8 mouse cellular contexts compared by ENCODE assay signal in the genomic region with DNA sequence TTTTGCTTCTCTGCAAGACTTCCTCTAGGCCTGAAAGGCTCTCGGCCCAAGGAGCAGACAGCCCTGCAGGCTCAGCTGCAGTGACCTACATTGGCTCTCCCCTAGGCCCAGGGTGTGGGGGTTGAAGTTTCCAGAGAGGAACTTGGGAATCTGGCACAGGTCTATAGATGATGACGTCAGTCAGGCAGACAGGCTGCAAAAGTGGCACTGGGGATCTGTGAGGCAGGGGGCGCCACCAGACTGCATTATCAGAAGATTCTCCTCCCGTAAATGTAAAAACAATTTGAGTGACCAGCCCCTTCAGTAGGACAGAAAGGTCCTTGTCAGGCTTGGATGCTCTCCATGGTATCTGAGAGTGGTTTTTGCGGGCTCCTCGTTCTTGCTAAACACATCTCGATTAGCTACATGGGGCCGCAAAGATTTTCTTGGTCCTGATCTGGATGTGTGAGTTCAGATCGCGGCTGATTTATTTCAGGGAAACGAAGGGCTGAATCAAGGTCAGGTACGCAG. TPM values are rescaled to one million over a fixed set of nuclear protein-coding genes. Genes with fewer than 3 reads are reported as not detected.
DNase-seq lines count a peak whose midpoint lies in the region; ATAC-seq and TF ChIP-seq lines count a peak whose summit lies in the region.

No protein-coding gene starts in this region.

- peak; percentile 95 for DNase-seq in adipocyte (ENCODE audit: low spot score)
- DNase-seq in cerebellum, postnatal 14 days: peak; percentile 82 to 88
- DNase-seq in gastrocnemius, adult 18-20 months (ENCODE audit: low spot score): peak; percentile 91
- DNase-seq in hindbrain, embryonic 14.5 days (ENCODE audit: low spot score): peak; percentile 76
- peak; percentile 77 to 81 for DNase-seq in left cerebral cortex, adult 2 months (ENCODE audit: extremely low spot score in 1 of 2, low spot score in 2 of 2)
- DNase-seq in lung, postnatal 36 days: peak; percentile 95
- DNase-seq in right cerebral cortex, postnatal 36 days (ENCODE audit: low spot score in 2 of 2): peak; percentile 83 to 86

- no peaks in the 10 kb centered on the region for H3K27me3 ChIP-seq in hindbrain, embryonic 14.5 days (ENCODE audit: control insufficient read depth, insufficient read depth, low read length)

- H3K4me2 ChIP-seq in hindbrain, embryonic 14.5 days (replicated peaks): peak overlapping the region; percentile 36

- peak overlapping the region; percentile 79 for H3K27ac ChIP-seq in hindbrain, embryonic 14.5 days
- peak overlapping the region; percentile 100 for H3K27ac ChIP-seq in left cerebral cortex, adult 2 months

- WGBS in hindbrain, embryonic 14.5 days: 14% methylated on average over 12 of the region's 12 CpGs

- H3K36me3 ChIP-seq in hindbrain, embryonic 14.5 days (replicated peaks; ENCODE audit: control insufficient read depth, insufficient read depth): no peaks in the 10 kb centered on the region

- H3K4me1 ChIP-seq in hindbrain, embryonic 14.5 days (replicated peaks; ENCODE audit: control insufficient read depth, insufficient read depth, low read length): peaks cover 52% of the 10 kb centered on the region

- H3K9ac ChIP-seq in hindbrain, embryonic 14.5 days: peak overlapping the region; percentile 10; the same call in 1 of the 2 replicates

- TF ChIP-seq CTCF in left cerebral cortex, adult 2 months (IDR thresholded peaks at IDR 0.05): peak; percentile 68

- no peak for ATAC-seq in hindbrain, embryonic 14.5 days (ENCODE audit: low FRiP score)
- ATAC-seq in megakaryocyte progenitor cell, adult 5-6 weeks (replicated peaks; ENCODE audit: poor library complexity): no peak

- H3K4me3 ChIP-seq in hindbrain, embryonic 14.5 days (replicated peaks; ENCODE audit: low read length): 0 out of 2 replicates have a peak overlapping the region, but pooled peaks have one; percentile 3
- H3K4me3 ChIP-seq in left cerebral cortex, adult 2 months: peak overlapping the region; percentile 31

- intact Hi-C loops in left cerebral cortex, adult 2 months (cut with DNase I): loop anchor here (2.0 to 5.0 kb wide), 4 partner anchors 13 to 121 kb away; a partner anchor contains a TSS

- no peaks in the 10 kb centered on the region for H3K9me3 ChIP-seq in hindbrain, embryonic 14.5 days (ENCODE audit: control insufficient read depth, low read length)

RNA-seq across cellular contexts. Expression of a gene that starts 9.5 kb away (rescaled TPM):
- 10 to 100 TPM; 50.5 to 56.4 TPM for total RNA-seq in gastrocnemius, adult 18-20 months (2021)
- polyA plus RNA-seq in hindbrain, embryonic 14.5 days (2014; fragmentation: Nextera tagmentation; extraction: Ambion mirVana): 23.6 and 24.1 TPM in 2 replicates
- 100 to 1,000 TPM; 178 to 192 TPM for total RNA-seq in left cerebral cortex, adult 2 months (2021)
- total RNA-seq in megakaryocyte progenitor cell, adult 5-6 weeks (2015): 60.8 and 62.0 TPM in 2 replicates
- total RNA-seq in megakaryocyte progenitor cell, adult 5-6 weeks (2017): 76.3 and 99.9 TPM in 2 replicates

RNA-seq across cellular contexts. Expression of a gene that starts 10.7 kb away (rescaled TPM):
- 100 to 1,000 TPM in 1 of 2 experiments, 10 to 100 TPM in 1; 74.0 to 126 TPM for total RNA-seq in gastrocnemius, adult 18-20 months (2021)
- 3.4 and 4.1 TPM in 2 replicates for polyA plus RNA-seq in hindbrain, embryonic 14.5 days (2014; fragmentation: Nextera tagmentation; extraction: Ambion mirVana)
- 100 to 1,000 TPM in 1 of 2 experiments, 10 to 100 TPM in 1; 91.9 to 153 TPM for total RNA-seq in left cerebral cortex, adult 2 months (2021)
- 3.3 and 3.5 TPM in 2 replicates for total RNA-seq in megakaryocyte progenitor cell, adult 5-6 weeks (2015)
- 0.47 and 0.87 TPM in 2 replicates for total RNA-seq in megakaryocyte progenitor cell, adult 5-6 weeks (2017)

RNA-seq across cellular contexts. Expression of a gene that starts 18.9 kb away (rescaled TPM):
- 10 to 100 TPM; 14.0 to 15.6 TPM for total RNA-seq in gastrocnemius, adult 18-20 months (2021)
- polyA plus RNA-seq in hindbrain, embryonic 14.5 days (2014; fragmentation: Nextera tagmentation; extraction: Ambion mirVana): 49.3 and 57.4 TPM in 2 replicates
- total RNA-seq in left cerebral cortex, adult 2 months (2021): 10 to 100 TPM; 53.0 to 57.6 TPM
- 38.3 and 39.0 TPM in 2 replicates for total RNA-seq in megakaryocyte progenitor cell, adult 5-6 weeks (2015)
- 18.3 and 31.7 TPM in 2 replicates for total RNA-seq in megakaryocyte progenitor cell, adult 5-6 weeks (2017)

RNA-seq across cellular contexts. Expression of a gene that starts 45.4 kb away (rescaled TPM):
- total RNA-seq in gastrocnemius, adult 18-20 months (2021): 10 to 100 TPM; 78.3 to 85.2 TPM
- 165 and 181 TPM in 2 replicates for polyA plus RNA-seq in hindbrain, embryonic 14.5 days (2014; fragmentation: Nextera tagmentation; extraction: Ambion mirVana)
- 100 to 1,000 TPM; 730 to 768 TPM for total RNA-seq in left cerebral cortex, adult 2 months (2021)
- total RNA-seq in megakaryocyte progenitor cell, adult 5-6 weeks (2015): 34.2 and 34.6 TPM in 2 replicates
- total RNA-seq in megakaryocyte progenitor cell, adult 5-6 weeks (2017): 21.8 and 25.3 TPM in 2 replicates

RNA-seq across cellular contexts. Expression of a gene that starts 50.8 kb away (rescaled TPM):
- under 1 TPM; 0.09 to 0.14 TPM for total RNA-seq in gastrocnemius, adult 18-20 months (2021)
- 12.0 and 12.9 TPM in 2 replicates for polyA plus RNA-seq in hindbrain, embryonic 14.5 days (2014; fragmentation: Nextera tagmentation; extraction: Ambion mirVana)
- total RNA-seq in left cerebral cortex, adult 2 months (2021): 100 to 1,000 TPM; 144 to 153 TPM
- total RNA-seq in megakaryocyte progenitor cell, adult 5-6 weeks (2015): 0.24 and 1.8 TPM in 2 replicates
- total RNA-seq in megakaryocyte progenitor cell, adult 5-6 weeks (2017): not detected in 2 replicates

Comparison
In these comparisons a context has a peak if more than half of its experiments do, and no peak if none do; other contexts are left out.
1. RNA of a gene that starts 10.7 kb away (total RNA-seq): 91.9 to 153 TPM in left cerebral cortex, adult 2 months and 74.0 to 126 TPM in gastrocnemius, adult 18-20 months; 0.47 to 3.5 TPM in megakaryocyte progenitor cell, adult 5-6 weeks; every median in the first group is over 10 times any median in the second.
2. Peak in every context shown above with its lines, with median percentiles within 50 percentile points of each other: DNase-seq.